Mouse (Mus musculus) olfactory bulb, adult 2 months (tissue): Measurements from ENCODE around the gene Nudt6.

ENCODE experiments used
- CTCF ChIP-seq: fragments of 200-500 bp; IDR thresholded peaks from 2 replicates; pipeline ENCODE4 v1.5.1; 2012; ENCODE audit warnings: low read depth, mild to moderate bottlenecking, low read length, moderate library complexity; ENCODE audit not compliant: insufficient read depth
- POLR2A ChIP-seq: fragments of 200-500 bp; IDR thresholded peaks from 2 replicates; pipeline ENCODE4 v1.6.1; 2012; ENCODE audit warnings: mild to moderate bottlenecking, low read depth, low read length, moderate library complexity; ENCODE audit not compliant: insufficient read depth

DNA sequence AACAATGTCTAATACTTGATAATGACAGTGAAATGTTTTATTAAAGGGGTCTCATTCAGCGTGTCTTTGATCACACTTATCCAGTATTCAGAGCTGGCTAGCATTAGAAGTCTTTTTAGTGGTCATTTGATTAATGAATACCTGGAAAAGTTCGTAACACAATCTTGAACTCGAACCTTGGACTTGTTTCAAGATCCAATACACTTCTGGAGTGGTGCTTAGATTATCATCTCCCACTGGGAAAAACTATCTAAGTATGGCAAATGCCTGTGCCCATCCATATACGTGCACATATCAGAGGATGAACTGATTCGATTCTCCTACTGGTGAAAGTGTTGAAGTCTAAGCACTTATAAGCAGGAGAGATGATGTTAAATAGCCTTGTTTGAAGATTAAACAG, 1.7 kb downstream of the Nudt6 start:
- TF ChIP-seq CTCF (no peak), POLR2A (no peak)
